Mouse (Mus musculus) liver (tissue): ENCODE data around the gene Rad51b.

Experiments
- DNase-seq: peaks from one replicate; pipeline ENCODE4 v3.0.0-alpha.2; 2020; ENCODE audit warnings: mixed read lengths

The Rad51b gene

GRCm38 (mm10) chr12:79707565-79708422, 410.7 kb downstream of the Rad51b start:
- DNase-seq: no peak

- DNase-seq: no peak
Observed at GRCm38 (mm10) chr12:79708423-79708733, 411.3 kb downstream of the Rad51b start.

- DNase-seq: no peak
Observed at GRCm38 (mm10) chr12:79713286-79713685, 416.2 kb downstream of the Rad51b start.

- DNase-seq: no peak
Observed at GRCm38 (mm10) chr12:79714484-79714883, 417.4 kb downstream of the Rad51b start.

GRCm38 (mm10) chr12:79715506-79716345, 418.6 kb downstream of the Rad51b start:
- DNase-seq: no peak

- DNase-seq: no peak
Observed at GRCm38 (mm10) chr12:79719091-79719846, 422.2 kb downstream of the Rad51b start.

- no peak for DNase-seq
Observed at GRCm38 (mm10) chr12:79719847-79720201, 422.7 kb downstream of the Rad51b start.

GRCm38 (mm10) chr12:79724875-79725274, 427.8 kb downstream of the Rad51b start:
- no peak for DNase-seq

- no peak for DNase-seq
Observed at GRCm38 (mm10) chr12:79725711-79726110, 428.6 kb downstream of the Rad51b start.

GRCm38 (mm10) chr12:79726116-79726515, 429.0 kb downstream of the Rad51b start:
- no peak for DNase-seq

GRCm38 (mm10) chr12:79726959-79727358, 429.9 kb downstream of the Rad51b start:
- no peak for DNase-seq

GRCm38 (mm10) chr12:79729926-79730506, 432.9 kb downstream of the Rad51b start:
- no peak for DNase-seq

- no peak for DNase-seq
Observed at GRCm38 (mm10) chr12:79731905-79732304, 434.8 kb downstream of the Rad51b start.

GRCm38 (mm10) chr12:79732355-79733115, 435.5 kb downstream of the Rad51b start:
- DNase-seq: peak; percentile 31

GRCm38 (mm10) chr12:79735341-79735785, 438.3 kb downstream of the Rad51b start:
- DNase-seq: no peak

GRCm38 (mm10) chr12:79735882-79736281, 438.8 kb downstream of the Rad51b start:
- no peak for DNase-seq

GRCm38 (mm10) chr12:79738700-79739099, 441.6 kb downstream of the Rad51b start:
- no peak for DNase-seq

- DNase-seq: no peak
Observed at GRCm38 (mm10) chr12:79739918-79740639, 443.0 kb downstream of the Rad51b start.

- no peak for DNase-seq
Observed at GRCm38 (mm10) chr12:79742211-79742610, 445.1 kb downstream of the Rad51b start.

- no peak for DNase-seq
Observed at GRCm38 (mm10) chr12:79744131-79744530, 447.0 kb downstream of the Rad51b start.

- no peak for DNase-seq
Observed at GRCm38 (mm10) chr12:79745225-79745624, 448.1 kb downstream of the Rad51b start.
